Mouse (Mus musculus) neural tube, embryonic 15.5 days (tissue): Measurements from ENCODE around the gene Ficd. TPM values are rescaled to one million over a fixed set of nuclear protein-coding genes. Genes with fewer than 3 reads are reported as not detected.

Experiments used
- ATAC-seq: fragments of 200-750 bp; cut with Nextera tagmentation; 2 replicates; pipeline ENCODE4 v1.8.0; 2017; ENCODE audit warnings: mild to moderate bottlenecking, moderate TSS enrichment, moderate library complexity; ENCODE audit not compliant: low FRiP score
- H3K27ac ChIP-seq: fragments of 300-500 bp; sonication (generic); replicated peaks from 2 replicates; pipeline ENCODE4 v1.5.1; 2015; ENCODE audit warnings: mild to moderate bottlenecking, inconsistent platforms
- H3K27me3 ChIP-seq: fragments of 300-500 bp; sonication (generic); replicated peaks from 2 replicates; pipeline ENCODE4 v1.6.1; 2015; ENCODE audit warnings: inconsistent platforms
- H3K36me3 ChIP-seq: fragments of 300-500 bp; sonication (generic); 2 replicates; pipeline ENCODE4 v1.6.1; 2015; ENCODE audit warnings: inconsistent platforms
- H3K4me1 ChIP-seq: fragments of 300-500 bp; sonication (generic); 2 replicates; pipeline ENCODE4 v1.6.1; 2015; ENCODE audit warnings: inconsistent platforms
- H3K4me2 ChIP-seq: fragments of 300-500 bp; sonication (generic); 2 replicates; pipeline ENCODE4 v1.6.1; 2015; ENCODE audit warnings: inconsistent platforms, mild to moderate bottlenecking, moderate library complexity
- H3K4me3 ChIP-seq: fragments of 300-500 bp; sonication (generic); replicated peaks from 2 replicates; pipeline ENCODE4 v1.5.1; 2015; ENCODE audit warnings: mild to moderate bottlenecking, inconsistent platforms
- H3K9ac ChIP-seq: fragments of 300-500 bp; sonication (generic); replicated peaks from 2 replicates; pipeline ENCODE4 v1.6.1; 2015; ENCODE audit warnings: mild to moderate bottlenecking, inconsistent platforms
- H3K9me3 ChIP-seq: fragments of 300-500 bp; sonication (generic); replicated peaks from 2 replicates; pipeline ENCODE4 v1.6.1; 2016; ENCODE audit warnings: inconsistent platforms
- WGBS: fragments of 180-500 bp; shearing (Covaris S2); methylation state at CpG from one replicate; pipeline ENCODE4 v1.1.7; 2015; ENCODE audit warnings: mixed read lengths; 5-methylcytosine and 5-hydroxymethylcytosine counted together
- polyA plus RNA-seq: library from polyadenylated mRNA; unstranded; fragments of >200 nt; fragmentation: Nextera tagmentation; extraction: Ambion mirVana; gene quantifications from 2 replicates; pipeline ENCODE4 v1.2.1, GENCODE M21; 2015

Ficd gene
- polyA plus RNA-seq, 1 experiment from 2014 or later: 11.1 TPM

DNA sequence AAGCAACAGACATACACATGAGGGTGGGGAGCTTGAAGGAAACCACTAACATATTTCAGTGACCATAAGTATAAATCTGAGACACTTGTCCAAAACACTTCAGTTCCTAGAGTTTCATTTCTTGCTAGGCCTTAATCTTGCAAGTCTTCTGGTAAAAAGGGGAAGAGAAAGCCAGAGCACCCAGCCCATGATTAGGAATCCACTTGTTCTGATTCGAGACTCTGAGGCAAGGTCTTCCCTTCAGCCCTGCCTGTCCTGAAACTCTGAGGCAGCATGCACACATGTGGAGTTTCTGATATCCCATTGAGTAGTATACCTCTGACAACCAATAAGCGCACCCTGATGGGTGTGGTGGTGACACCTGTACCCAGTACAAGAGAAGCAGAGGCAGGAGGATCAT lies 26.0 kb downstream of the Ficd start:
- Histone ChIP-seq H3K36me3 (peaks cover 68% of the 10 kb centered on the region), H3K9ac (no peak overlapping the region), H3K27ac (no peak overlapping the region), H3K9me3 (no peaks in the 10 kb centered on the region), H3K27me3 (no peaks in the 10 kb centered on the region), H3K4me1 (no peaks in the 10 kb centered on the region), H3K4me2 (no peak overlapping the region), H3K4me3 (no peak overlapping the region)
- no peak for ATAC-seq
- WGBS: 94% methylated on average over 2 of the region's 2 CpGs

DNA sequence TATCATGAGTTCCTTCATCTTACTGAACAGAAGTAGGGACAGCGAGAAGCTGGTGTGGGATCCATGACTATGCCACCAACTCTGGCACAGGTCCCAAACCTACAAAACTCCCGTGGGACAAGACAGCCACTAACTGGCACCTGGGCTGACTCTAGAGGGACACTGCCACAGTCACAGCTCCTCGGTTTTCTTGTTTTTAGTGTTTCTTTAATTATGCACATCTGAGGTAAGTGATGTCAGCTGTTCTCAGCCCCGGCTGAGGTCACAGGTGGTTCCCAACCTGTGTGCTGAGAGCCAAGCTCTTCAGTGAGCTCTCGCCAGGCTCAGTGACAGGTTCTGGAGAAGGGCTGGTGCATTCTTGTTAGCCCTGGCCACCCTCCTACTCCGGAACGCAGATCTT lies 28.8 kb downstream of the Ficd start:
- Histone ChIP-seq H3K4me1 (peaks cover 13% of the 10 kb centered on the region), H3K4me2 (no peak overlapping the region), H3K9ac (no peak overlapping the region), H3K36me3 (peaks cover 50% of the 10 kb centered on the region), H3K27ac (no peak overlapping the region), H3K4me3 (no peak overlapping the region), H3K27me3 (no peaks in the 10 kb centered on the region), H3K9me3 (no peaks in the 10 kb centered on the region)
- WGBS: 91% methylated on average over 7 of the region's 7 CpGs
- no peak for ATAC-seq

DNA sequence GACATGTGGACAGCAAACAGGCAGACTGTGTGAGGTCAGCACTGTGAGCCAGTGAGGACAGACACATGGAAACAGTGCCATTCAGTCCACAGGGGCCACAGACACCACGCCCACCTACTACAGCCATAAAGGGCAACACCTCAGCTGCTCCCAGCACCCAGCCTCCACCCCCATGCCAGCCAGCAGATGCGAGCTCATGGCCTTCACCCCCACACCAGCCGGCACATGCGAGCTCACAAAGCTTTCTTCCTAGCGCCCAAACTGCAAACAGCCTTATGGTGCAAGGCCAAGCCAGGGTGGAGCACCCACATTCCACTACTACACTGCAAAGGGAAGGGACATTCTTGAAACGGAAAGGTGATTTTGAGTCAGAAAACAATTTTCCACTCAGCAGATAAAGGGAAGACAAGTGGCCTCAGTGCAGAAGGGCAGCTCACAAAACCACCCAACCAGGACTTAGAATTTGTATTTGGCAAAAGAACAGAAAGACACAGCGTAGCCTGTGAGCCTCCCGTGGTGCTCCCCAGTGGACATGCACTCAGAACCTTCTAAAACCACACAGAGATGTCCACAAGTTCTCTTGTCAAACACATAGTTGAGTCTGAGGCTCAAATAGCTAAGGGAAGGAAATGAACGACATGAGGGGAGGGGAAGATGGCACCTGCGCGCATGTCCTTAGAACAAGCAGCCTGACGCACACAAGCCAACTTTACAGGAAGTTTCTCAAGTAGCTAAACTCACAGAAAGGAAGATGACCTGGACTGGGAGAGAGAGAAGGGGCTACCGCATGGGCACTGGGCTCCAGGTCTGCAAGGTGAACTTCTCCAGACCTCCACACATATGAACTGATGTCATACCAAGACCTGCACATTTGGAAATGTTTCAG lies 30.3 kb downstream of the Ficd start:
- no peaks in the 10 kb centered on the region for H3K9me3 ChIP-seq
- H3K4me1 ChIP-seq: peaks cover 26% of the 10 kb centered on the region
- H3K36me3 ChIP-seq: peaks cover 37% of the 10 kb centered on the region
- no peak overlapping the region for H3K4me3 ChIP-seq
- no peak overlapping the region for H3K4me2 ChIP-seq
- WGBS: 86% methylated on average over 13 of the region's 13 CpGs
- no peak overlapping the region for H3K27ac ChIP-seq
- no peak overlapping the region for H3K9ac ChIP-seq
- ATAC-seq: no peak
- no peaks in the 10 kb centered on the region for H3K27me3 ChIP-seq

DNA sequence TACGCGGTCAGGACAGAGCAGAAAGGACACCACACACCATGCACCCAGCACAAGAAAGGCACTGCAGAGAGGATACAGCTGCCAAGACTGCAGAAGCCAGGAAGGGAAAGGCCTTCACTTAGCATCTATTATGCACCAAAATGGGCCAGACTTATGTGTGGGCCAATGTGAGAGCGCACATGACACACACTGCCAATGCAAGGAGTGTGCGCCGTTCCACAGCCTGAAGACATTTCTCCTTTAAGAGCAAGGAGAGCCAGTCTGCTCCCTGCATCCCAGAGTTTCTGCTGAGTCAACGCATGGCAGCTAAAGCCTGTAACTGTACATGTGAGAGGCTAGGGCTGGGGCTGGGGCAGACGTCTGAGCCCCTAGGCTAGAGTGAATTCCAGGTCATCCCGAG lies 33.2 kb downstream of the Ficd start:
- Histone ChIP-seq H3K4me2 (no peak overlapping the region), H3K9ac (no peak overlapping the region), H3K4me1 (peaks cover 34% of the 10 kb centered on the region), H3K27me3 (no peaks in the 10 kb centered on the region), H3K27ac (no peak overlapping the region), H3K4me3 (no peak overlapping the region), H3K36me3 (peaks cover 15% of the 10 kb centered on the region), H3K9me3 (no peaks in the 10 kb centered on the region)
- ATAC-seq: no peak
- 92% methylated on average over 8 of the region's 8 CpGs for WGBS

DNA sequence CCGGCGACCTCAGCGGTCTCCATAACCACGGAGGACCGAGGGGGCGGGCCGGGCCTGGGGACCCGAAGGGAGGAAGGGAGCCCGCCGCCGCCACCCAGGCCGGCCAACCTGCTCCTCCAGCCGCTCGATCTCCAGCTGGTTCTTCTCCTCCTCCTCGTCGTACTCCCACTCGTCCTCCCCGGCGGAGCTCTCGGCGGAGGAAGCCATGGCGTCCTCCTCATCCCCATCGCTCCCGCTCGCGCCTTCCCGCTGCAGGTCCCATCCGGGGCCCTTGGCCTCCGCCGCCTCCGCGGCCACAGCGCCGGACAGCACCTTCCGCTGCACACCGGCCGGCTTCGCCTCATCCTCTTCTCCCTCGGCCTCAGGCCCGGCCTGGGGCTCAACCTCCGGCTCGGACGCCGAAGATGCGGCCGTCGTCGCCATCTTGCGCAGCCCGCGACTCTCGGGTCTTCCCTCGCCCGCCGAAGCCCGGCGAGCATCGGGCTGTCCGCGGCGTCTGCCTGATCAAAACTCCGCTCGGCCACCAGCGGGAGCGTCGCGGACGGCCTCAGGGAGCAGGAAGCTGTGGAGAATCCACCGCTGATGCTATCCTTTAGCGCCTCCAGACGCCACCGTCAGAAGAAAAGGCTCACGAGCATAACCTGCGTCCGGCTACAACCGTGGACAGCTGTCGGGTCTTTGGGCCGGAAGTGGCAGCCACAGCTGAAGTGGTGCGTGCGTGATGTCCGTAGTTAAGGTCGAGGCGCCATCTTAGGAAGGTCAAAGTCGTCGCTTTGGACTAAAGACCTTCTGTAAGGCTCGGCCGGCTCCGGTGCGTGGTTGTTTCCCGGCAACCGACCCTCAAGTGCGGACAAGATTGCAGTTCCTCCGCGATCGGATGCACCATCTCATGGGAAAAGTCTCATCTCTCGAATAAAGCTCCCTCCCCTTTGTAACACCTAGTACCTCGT lies 35.9 kb downstream of the Ficd start:
- ATAC-seq: peak; percentile 85
- H3K27me3 ChIP-seq: no peaks in the 10 kb centered on the region
- under 1% methylated on average over 89 of the region's 97 CpGs for WGBS
- H3K9ac ChIP-seq: peak overlapping the region; percentile 83
- no peaks in the 10 kb centered on the region for H3K9me3 ChIP-seq
- peaks cover 38% of the 10 kb centered on the region for H3K4me1 ChIP-seq
- H3K27ac ChIP-seq: peak overlapping the region; percentile 100
- peak overlapping the region; percentile 99 for H3K4me3 ChIP-seq
- peak overlapping the region; percentile 92 for H3K4me2 ChIP-seq
- H3K36me3 ChIP-seq: peaks cover 33% of the 10 kb centered on the region

DNA sequence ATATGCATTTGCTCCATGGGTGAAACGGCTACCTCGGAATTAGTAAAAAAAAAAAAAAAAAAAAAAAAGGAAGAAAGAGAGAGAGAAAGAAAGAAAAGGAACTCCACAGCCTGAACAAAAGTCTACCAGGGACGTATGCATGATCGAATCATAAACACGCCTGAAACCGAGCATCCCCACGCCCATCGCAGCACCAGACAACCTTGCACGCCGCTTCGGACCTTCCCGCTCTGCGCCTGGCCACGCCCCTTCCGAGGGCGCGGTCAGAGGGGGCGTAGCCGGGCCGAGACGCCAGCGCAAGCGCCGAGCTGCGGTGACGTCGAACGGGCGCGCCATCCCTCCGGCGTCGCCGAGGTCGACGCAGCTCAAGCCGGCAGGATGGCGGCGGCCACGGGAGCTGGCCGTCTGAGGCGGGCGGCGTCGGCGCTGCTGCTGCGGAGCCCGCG lies 36.9 kb downstream of the Ficd start, which contains the start of the genes Sart3 and Iscu:
TSS of gene Sart3 (minus strand) at position 61 of the 446 bp plus-strand sequence.
TSS of gene Iscu (plus strand) at position 299 of the 446 bp plus-strand sequence.
- H3K4me2 ChIP-seq: peak within 1 kb of the TSS; percentile 92
- no peaks in the 10 kb centered on the region for H3K9me3 ChIP-seq
- 0% methylated on average over 49 of the region's 49 CpGs for WGBS
- peak within 1 kb of the TSS; percentile 83 for H3K9ac ChIP-seq
- H3K27me3 ChIP-seq: no peaks in the 10 kb centered on the region
- peaks cover 38% of the 10 kb centered on the region for H3K4me1 ChIP-seq
- H3K36me3 ChIP-seq: peaks cover 35% of the 10 kb centered on the region
- peak; percentile 89 for ATAC-seq
- H3K4me3 ChIP-seq: peak within 1 kb of the TSS; percentile 99
- peak within 1 kb of the TSS; percentile 100 for H3K27ac ChIP-seq

DNA sequence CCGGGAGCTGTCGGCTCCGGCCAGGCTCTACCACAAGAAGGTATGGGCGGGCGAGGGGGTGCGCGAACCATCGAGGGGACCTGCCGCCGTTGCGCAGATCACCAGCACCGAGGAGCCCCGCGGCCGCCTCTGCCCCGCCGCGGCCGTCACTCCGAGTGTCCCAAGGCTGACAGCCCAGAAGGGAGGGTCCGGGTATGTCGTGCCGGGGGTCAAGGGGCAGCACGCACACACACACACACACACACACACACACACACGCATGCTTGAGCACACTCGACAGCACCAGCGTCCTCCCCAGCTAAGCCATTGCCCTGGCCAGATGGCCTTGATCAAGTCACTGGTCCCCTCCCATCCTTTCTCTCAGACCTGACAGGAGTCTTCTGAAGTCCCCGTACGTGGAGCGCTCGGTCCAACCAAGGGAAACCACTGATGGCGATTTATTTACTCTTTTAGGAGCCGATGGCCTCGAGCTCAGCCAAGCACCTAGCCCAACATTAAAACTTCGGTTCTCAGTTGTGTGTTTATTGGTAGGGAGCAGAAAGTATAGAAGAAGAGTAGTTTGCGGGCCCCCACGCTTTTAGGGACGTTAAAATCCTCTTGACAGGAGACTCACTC lies 37.4 kb downstream of the Ficd start:
- ATAC-seq: peak; percentile 49
- Histone ChIP-seq H3K9ac (peak overlapping the region; percentile 67), H3K27ac (peak overlapping the region; percentile 100), H3K4me2 (peak overlapping the region; percentile 92), H3K36me3 (peaks cover 34% of the 10 kb centered on the region), H3K27me3 (no peaks in the 10 kb centered on the region), H3K4me3 (peak overlapping the region; percentile 99), H3K4me1 (peaks cover 36% of the 10 kb centered on the region), H3K9me3 (no peaks in the 10 kb centered on the region)
- WGBS: 2% methylated on average over 30 of the region's 38 CpGs

DNA sequence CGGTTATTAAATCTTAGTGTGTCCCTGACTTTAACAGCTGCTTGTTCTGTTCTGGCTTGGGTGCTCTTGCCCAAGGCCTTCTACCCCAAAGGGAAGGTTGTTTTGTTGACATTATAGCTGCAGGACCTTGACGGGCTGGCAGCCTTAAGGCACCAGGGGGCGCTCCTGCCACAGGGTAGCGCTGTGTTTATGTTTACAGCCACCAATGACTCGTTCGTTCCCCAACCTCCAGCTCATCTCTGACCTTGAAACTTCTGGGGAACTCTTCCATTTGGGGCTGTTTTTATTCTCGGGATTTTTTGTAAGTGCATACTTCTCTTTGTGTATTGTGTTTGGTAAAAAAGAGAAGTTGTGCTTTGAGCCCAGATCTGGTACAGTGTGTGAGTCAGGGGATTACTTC lies 38.1 kb downstream of the Ficd start:
- Histone ChIP-seq H3K4me2 (peak overlapping the region; percentile 92), H3K36me3 (peaks cover 33% of the 10 kb centered on the region), H3K9ac (peak overlapping the region; percentile 67; the same call in 1 of the 2 replicates), H3K4me3 (peak overlapping the region; percentile 99), H3K9me3 (no peaks in the 10 kb centered on the region), H3K27ac (no peak overlapping the region; the same call in 1 of the 2 replicates), H3K27me3 (no peaks in the 10 kb centered on the region), H3K4me1 (peaks cover 32% of the 10 kb centered on the region)
- WGBS: 0% methylated on average over 7 of the region's 7 CpGs
- no peak; the same call in 1 of the 2 replicates for ATAC-seq

DNA sequence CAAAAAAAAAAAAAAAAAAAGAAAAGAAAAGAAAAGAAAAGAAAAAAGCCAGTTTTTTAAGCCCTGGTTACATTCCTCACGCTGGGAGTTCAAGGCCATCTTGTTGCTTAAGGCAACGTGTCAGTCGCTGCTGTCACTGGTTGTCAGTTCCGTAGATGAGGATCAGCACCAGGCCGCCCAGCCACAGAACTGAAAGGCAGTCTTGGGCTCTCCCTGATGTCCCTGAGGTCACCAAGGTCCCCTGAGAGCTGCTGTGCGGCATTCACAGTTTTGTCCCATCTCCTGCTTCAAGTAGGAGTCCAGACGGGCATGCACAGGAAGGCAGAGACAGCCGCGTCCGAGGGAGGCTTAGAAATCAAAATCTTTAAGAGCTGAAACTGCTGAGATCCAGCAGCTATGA lies 40.0 kb downstream of the Ficd start:
- Histone ChIP-seq H3K36me3 (peaks cover 33% of the 10 kb centered on the region), H3K4me2 (no peak overlapping the region), H3K27ac (no peak overlapping the region), H3K9me3 (no peaks in the 10 kb centered on the region), H3K4me3 (no peak overlapping the region), H3K27me3 (no peaks in the 10 kb centered on the region), H3K9ac (no peak overlapping the region), H3K4me1 (peaks cover 14% of the 10 kb centered on the region)
- no peak for ATAC-seq
- 94% methylated on average over 10 of the region's 10 CpGs for WGBS

DNA sequence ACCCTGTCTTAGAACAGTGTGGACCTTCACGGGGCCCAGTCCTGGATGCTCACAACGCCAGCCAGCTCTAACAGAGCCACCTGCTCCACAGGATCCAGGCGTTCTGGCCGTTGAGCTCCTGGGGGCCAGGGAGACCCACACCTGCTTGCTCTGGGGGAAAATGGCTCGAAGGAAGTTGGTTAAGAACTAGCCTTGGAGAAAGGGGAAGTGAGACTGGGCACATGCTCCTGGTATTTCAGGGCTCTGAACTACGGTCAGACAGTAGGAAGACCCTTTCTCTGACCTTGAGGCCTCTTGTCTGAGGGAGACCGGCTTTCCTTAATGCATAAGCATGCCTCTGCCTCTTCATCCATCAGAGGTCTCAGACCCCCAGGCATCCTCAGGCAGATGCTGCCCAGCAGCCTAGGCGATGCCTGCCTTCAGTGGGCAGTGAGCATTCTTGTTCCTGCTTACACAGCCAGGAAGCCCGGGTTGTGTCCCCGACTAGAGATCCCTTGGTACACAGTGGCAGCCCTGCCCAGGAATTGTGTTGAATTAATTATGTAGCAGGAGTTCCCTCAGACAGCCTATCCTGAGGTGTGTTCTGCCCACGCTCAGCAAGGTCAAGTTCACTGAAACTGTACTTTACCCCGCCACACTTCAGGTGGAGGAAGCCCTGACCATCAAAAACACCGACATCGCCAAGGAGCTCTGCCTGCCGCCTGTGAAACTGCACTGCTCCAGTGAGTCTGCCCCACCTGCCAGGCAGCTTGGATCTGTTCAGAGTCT lies 40.7 kb downstream of the Ficd start:
- Histone ChIP-seq H3K4me1 (peaks cover 12% of the 10 kb centered on the region), H3K9me3 (no peaks in the 10 kb centered on the region)
- 93% methylated on average over 15 of the region's 15 CpGs for WGBS

DNA sequence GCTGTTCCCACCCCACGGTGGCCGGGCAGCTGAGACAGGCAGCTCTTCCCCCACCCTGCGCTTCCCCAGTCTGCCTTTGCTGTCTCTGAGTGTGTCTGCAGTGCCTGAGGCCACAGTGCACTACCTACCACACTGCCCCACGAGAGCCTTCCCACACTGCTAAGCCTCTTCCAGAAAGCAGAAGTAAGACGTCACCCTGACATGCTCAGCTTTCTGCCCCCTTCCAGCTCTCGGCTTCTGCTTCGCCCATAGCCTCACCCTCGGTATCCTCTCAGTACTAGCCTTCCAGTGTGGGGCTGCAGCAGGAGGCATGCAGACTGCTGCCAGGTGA lies 41.3 kb downstream of the Ficd start:
- no peak overlapping the region for H3K9ac ChIP-seq
- no peaks in the 10 kb centered on the region for H3K9me3 ChIP-seq
- H3K27me3 ChIP-seq: no peaks in the 10 kb centered on the region
- H3K4me2 ChIP-seq: no peak overlapping the region
- no peak overlapping the region for H3K27ac ChIP-seq
- 93% methylated on average over 8 of the region's 8 CpGs for WGBS
- no peak overlapping the region for H3K4me3 ChIP-seq
- H3K4me1 ChIP-seq: peaks cover 12% of the 10 kb centered on the region
- H3K36me3 ChIP-seq: peaks cover 33% of the 10 kb centered on the region
- ATAC-seq: no peak

More for the DNA sequence above, 40.7 kb downstream of the Ficd start:
- H3K4me2 ChIP-seq: no peak overlapping the region
- H3K27ac ChIP-seq: no peak overlapping the region
- no peak overlapping the region for H3K9ac ChIP-seq
- no peak overlapping the region for H3K4me3 ChIP-seq
- H3K36me3 ChIP-seq: peaks cover 33% of the 10 kb centered on the region
- no peak for ATAC-seq
- no peaks in the 10 kb centered on the region for H3K27me3 ChIP-seq
